Mouse (Mus musculus): Measurements from ENCODE around the gene Bmp2.

The Bmp2 gene

GRCm38 (mm10) chr2:133565995-133566710, 14.2 kb downstream of the Bmp2 start:
- DNase-seq, result no peak

GRCm38 (mm10) chr2:133591562-133592255, 39.8 kb downstream of the Bmp2 start:
- no peak for DNase-seq

Measured in kidney, adult 18-20 months (tissue).